Mouse (Mus musculus): ENCODE data around the gene Reg3g. TPM values are rescaled to one million over a fixed set of nuclear protein-coding genes. Genes with fewer than 3 reads are reported as not detected.
"Not testable (repeated sequence)": the region's sequence is repeated elsewhere in the genome, so short reads cannot be mapped to it uniquely, and the experiment has no call there.

Gene Reg3g
- polyA plus RNA-seq, 1 experiment from 2014 or later, result not detected

- Histone ChIP-seq H3K9me3 (no peaks in the 10 kb centered on the region), H3K27ac (no peak overlapping the region), H3K36me3 (no peaks in the 10 kb centered on the region), H3K27me3 (ENCODE audit: insufficient read depth, poor library complexity, severe bottlenecking) (no peaks in the 10 kb centered on the region), H3K4me3 (no peak overlapping the region), H3K4me1 (replicated peaks) (no peaks in the 10 kb centered on the region)
- no peak for DNase-seq (ENCODE audit: low spot score)
- 91% methylated on average over 3 of the region's 3 CpGs for whole genome bisulfite sequencing
Measured at GRCm38 (mm10) chr6:78425497-78425896, 43.2 kb downstream of the Reg3g start.

GRCm38 (mm10) chr6:78422411-78422810, 46.3 kb downstream of the Reg3g start, which contains the start of gene Reg1:
Gene Reg1, plus strand, starts transcription at chr6:78422711.
- H3K36me3 ChIP-seq; H3K27ac ChIP-seq; H3K27me3 ChIP-seq (ENCODE audit: insufficient read depth, poor library complexity, severe bottlenecking); DNase-seq (ENCODE audit: low spot score); H3K4me3 ChIP-seq; H3K9me3 ChIP-seq; H3K4me1 ChIP-seq (replicated peaks): not testable (repeated sequence)

Other genes with a start within 250 kb of the Reg3g start
- gene Reg3b, start 98.2 kb downstream of the Reg3g start, polyA plus RNA-seq (2016; fragmentation: Nextera tagmentation; extraction: Ambion mirVana), result not detected in 2 replicates
- not detected in 2 replicates for gene Reg3d, start 90.0 kb downstream of the Reg3g start, polyA plus RNA-seq (2016; fragmentation: Nextera tagmentation; extraction: Ambion mirVana)
- gene Reg3a, start 88.2 kb downstream of the Reg3g start, polyA plus RNA-seq (2016; fragmentation: Nextera tagmentation; extraction: Ambion mirVana), result not detected in 2 replicates
- gene Reg2, start 73.2 kb downstream of the Reg3g start, polyA plus RNA-seq (2016; fragmentation: Nextera tagmentation; extraction: Ambion mirVana), result not detected in 2 replicates
- not detected in 2 replicates for gene Reg1, start 46.2 kb downstream of the Reg3g start, polyA plus RNA-seq (2016; fragmentation: Nextera tagmentation; extraction: Ambion mirVana)